In genomic region chr3:93505960-93506863, GRCm38 (mm10) we compare ENCODE assay signal across 8 mouse cellular contexts. TPM values are rescaled to one million over a fixed set of nuclear protein-coding genes. Genes with fewer than 3 reads are reported as not detected.
A peak's percentile ranks its signal among the peaks of the same experiment; 100 is the strongest.
DNase-seq lines count a peak whose midpoint lies in the region; ATAC-seq lines count a peak whose summit lies in the region.

No protein-coding gene starts in this region.

- peak overlapping the region; percentile 14 for H3K4me3 ChIP-seq in embryonic facial prominence, embryonic 15.5 days (replicated peaks)
- peak overlapping the region; percentile 9; the same call in 1 of the 2 replicates for H3K4me3 ChIP-seq in lung, embryonic 15.5 days
- peak overlapping the region; percentile 12 for H3K4me3 ChIP-seq in stomach, embryonic 16.5 days (replicated peaks; ENCODE audit: low read length)

- H3K27ac ChIP-seq in embryonic facial prominence, embryonic 15.5 days (replicated peaks): peak overlapping the region; percentile 82
- peak overlapping the region; percentile 85 for H3K27ac ChIP-seq in lung, embryonic 15.5 days
- peak overlapping the region; percentile 88 for H3K27ac ChIP-seq in stomach, embryonic 16.5 days (ENCODE audit: low read length)

- peak overlapping the region; percentile 33 for H3K4me2 ChIP-seq in embryonic facial prominence, embryonic 15.5 days (replicated peaks)
- peak overlapping the region; percentile 45 for H3K4me2 ChIP-seq in lung, embryonic 15.5 days
- H3K4me2 ChIP-seq in stomach, embryonic 16.5 days (ENCODE audit: low read depth, low read length): peak overlapping the region; percentile 38

- peak; percentile 28 to 34 for DNase-seq in right cerebral cortex, postnatal 10 days (ENCODE audit: low spot score in 2 of 2)
- no peak for DNase-seq in right cerebral cortex, postnatal 36 days (ENCODE audit: low spot score in 2 of 2)
- DNase-seq in kidney, adult 8-10 months: peak; percentile 39 to 41
- DNase-seq in MN1 (ENCODE audit: low spot score): no peak

- H3K9me3 ChIP-seq in embryonic facial prominence, embryonic 15.5 days (replicated peaks): no peaks in the 10 kb centered on the region
- H3K9me3 ChIP-seq in lung, embryonic 15.5 days: no peaks in the 10 kb centered on the region
- H3K9me3 ChIP-seq in stomach, embryonic 16.5 days (replicated peaks; ENCODE audit: control insufficient read depth, low read length): 0 out of 2 replicates have a peak, but pooled peaks cover 3% of the 10 kb centered on the region

- no peaks in the 10 kb centered on the region for H3K27me3 ChIP-seq in embryonic facial prominence, embryonic 15.5 days
- no peaks in the 10 kb centered on the region for H3K27me3 ChIP-seq in lung, embryonic 15.5 days
- no peaks in the 10 kb centered on the region for H3K27me3 ChIP-seq in stomach, embryonic 16.5 days (ENCODE audit: control insufficient read depth, insufficient read depth, low read length)

- peaks cover 6% of the 10 kb centered on the region; the same call in 1 of the 2 replicates for H3K4me1 ChIP-seq in embryonic facial prominence, embryonic 15.5 days
- no peaks in the 10 kb centered on the region for H3K4me1 ChIP-seq in lung, embryonic 15.5 days
- no peaks in the 10 kb centered on the region for H3K4me1 ChIP-seq in stomach, embryonic 16.5 days (ENCODE audit: control insufficient read depth, insufficient read depth, low read length)

- WGBS in embryonic facial prominence, embryonic 15.5 days: 33% methylated on average over 30 of the region's 30 CpGs
- 29% methylated on average over 27 of the region's 30 CpGs for WGBS in lung, embryonic 15.5 days
- 26% methylated on average over 30 of the region's 30 CpGs for WGBS in stomach, embryonic 16.5 days

- peak; percentile 54; the same call in 1 of the 2 replicates for ATAC-seq in embryonic facial prominence, embryonic 15.5 days (ENCODE audit: insufficient number of reproducible peaks, low FRiP score, low TSS enrichment, low read depth)
- peak; percentile 79 for ATAC-seq in lung, embryonic 15.5 days (ENCODE audit: borderline replicate concordance, extremely low read depth, low FRiP score, low TSS enrichment)
- peak; percentile 93 for ATAC-seq in stomach, embryonic 16.5 days (ENCODE audit: insufficient read depth, low FRiP score)
- ATAC-seq in cerebellum, adult (ENCODE audit: insufficient number of reproducible peaks, low FRiP score, low TSS enrichment): no peak

- no peaks in the 10 kb centered on the region for H3K36me3 ChIP-seq in embryonic facial prominence, embryonic 15.5 days
- H3K36me3 ChIP-seq in lung, embryonic 15.5 days: no peaks in the 10 kb centered on the region
- H3K36me3 ChIP-seq in stomach, embryonic 16.5 days (ENCODE audit: control insufficient read depth, insufficient read depth, low read length): no peaks in the 10 kb centered on the region

- H3K9ac ChIP-seq in embryonic facial prominence, embryonic 15.5 days: no peak overlapping the region
- no peak overlapping the region for H3K9ac ChIP-seq in lung, embryonic 15.5 days
- peak overlapping the region; percentile 19; the same call in 1 of the 2 replicates for H3K9ac ChIP-seq in stomach, embryonic 16.5 days (ENCODE audit: low read length)

RNA-seq across cellular contexts. Expression of gene S100a11, which starts 14.1 kb away (rescaled TPM):
- 1,723 and 1,932 TPM in 2 replicates for polyA plus RNA-seq in embryonic facial prominence, embryonic 15.5 days (2015; fragmentation: Nextera tagmentation; extraction: Ambion mirVana)
- polyA plus RNA-seq in lung, embryonic 15.5 days (2015; fragmentation: Nextera tagmentation; extraction: Ambion mirVana): 1,226 and 1,272 TPM in 2 replicates
- polyA plus RNA-seq in stomach, embryonic 16.5 days (2015; fragmentation: Nextera tagmentation; extraction: Ambion mirVana): 2,104 and 2,339 TPM in 2 replicates

RNA-seq across cellular contexts. Expression of gene Tchhl1, which starts 37.7 kb away (rescaled TPM):
- 1.3 and 1.7 TPM in 2 replicates for polyA plus RNA-seq in embryonic facial prominence, embryonic 15.5 days (2015; fragmentation: Nextera tagmentation; extraction: Ambion mirVana)
- polyA plus RNA-seq in lung, embryonic 15.5 days (2015; fragmentation: Nextera tagmentation; extraction: Ambion mirVana): not detected in 2 replicates
- polyA plus RNA-seq in stomach, embryonic 16.5 days (2015; fragmentation: Nextera tagmentation; extraction: Ambion mirVana): not detected in 2 replicates

RNA-seq across cellular contexts. Expression of gene S100a10, which starts 48.7 kb away (rescaled TPM):
- polyA plus RNA-seq in embryonic facial prominence, embryonic 15.5 days (2015; fragmentation: Nextera tagmentation; extraction: Ambion mirVana): 700 and 709 TPM in 2 replicates
- 277 and 280 TPM in 2 replicates for polyA plus RNA-seq in lung, embryonic 15.5 days (2015; fragmentation: Nextera tagmentation; extraction: Ambion mirVana)
- 575 and 603 TPM in 2 replicates for polyA plus RNA-seq in stomach, embryonic 16.5 days (2015; fragmentation: Nextera tagmentation; extraction: Ambion mirVana)

Comparison
In these comparisons a context has a peak if more than half of its experiments do, and no peak if none do; other contexts are left out.
1. DNase-seq: peak in right cerebral cortex, postnatal 10 days (2 of 2) and kidney, adult 8-10 months (2 of 2); none in right cerebral cortex, postnatal 36 days (0 of 2) and MN1 (single experiment).
2. Peak in every context shown above with its lines, with median percentiles within 50 percentile points of each other: H3K27ac ChIP-seq, H3K4me2 ChIP-seq and H3K4me3 ChIP-seq.